Mouse (Mus musculus): ENCODE data around the gene Dnase2a. TPM values are rescaled to one million over a fixed set of nuclear protein-coding genes. Genes with fewer than 3 reads are reported as not detected.
"Not testable (repeated sequence)": the region's sequence is repeated elsewhere in the genome, so short reads cannot be mapped to it uniquely, and the experiment has no call there.

The Dnase2a gene
- polyA plus RNA-seq, 1 experiment from 2014 or later: 7.1 TPM

DNA sequence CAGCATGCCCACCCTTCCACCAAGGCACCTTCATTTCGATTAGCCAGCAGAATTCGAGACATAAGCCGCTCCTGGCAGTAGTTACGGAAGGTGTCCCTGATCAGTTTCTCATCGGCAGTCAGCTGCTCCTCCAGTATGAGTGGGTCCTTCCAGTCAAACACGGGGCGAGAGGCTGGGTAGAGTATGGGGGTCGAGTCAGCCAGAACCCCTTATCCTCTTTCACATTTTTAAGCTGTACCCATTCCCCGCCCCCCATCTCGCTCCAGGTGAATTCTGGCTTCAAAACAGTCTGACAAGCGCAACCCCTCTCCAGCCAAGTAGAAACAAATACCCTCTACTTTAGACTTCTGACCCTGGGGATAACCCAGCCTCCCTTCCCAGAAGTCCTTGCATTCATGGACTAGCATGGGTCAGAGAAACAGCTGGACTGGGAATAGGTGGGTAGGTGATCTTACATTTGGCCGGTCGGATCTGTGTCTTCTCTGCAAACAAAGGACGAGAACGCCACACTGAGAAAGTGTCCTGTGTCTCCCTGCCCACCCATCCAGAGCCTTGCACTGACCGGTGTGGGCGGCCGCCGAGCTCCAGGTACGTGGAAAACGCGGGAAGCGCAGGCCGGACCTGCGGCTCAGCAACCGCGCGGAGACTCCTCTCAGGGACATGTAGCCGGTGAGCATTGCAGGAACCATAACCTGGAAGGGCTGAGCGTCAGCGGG, 15.2 kb upstream of the Dnase2a start:
- ATAC-seq (replicated peaks): peak; percentile 63
- H3K4me3 ChIP-seq: peak overlapping the region; percentile 78
- H3K36me3 ChIP-seq (replicated peaks): 0 out of 2 replicates have a peak, but pooled peaks cover 8% of the 10 kb centered on the region
- peak overlapping the region; percentile 73 for H3K9ac ChIP-seq
- H3K27ac ChIP-seq: peak overlapping the region; percentile 54
- no peaks in the 10 kb centered on the region for H3K9me3 ChIP-seq
- peak overlapping the region; percentile 76 for H3K4me2 ChIP-seq
- peaks cover 16% of the 10 kb centered on the region for H3K4me1 ChIP-seq
- H3K27me3 ChIP-seq (replicated peaks): no peaks in the 10 kb centered on the region
- WGBS: 11% methylated on average over 31 of the region's 31 CpGs

DNA sequence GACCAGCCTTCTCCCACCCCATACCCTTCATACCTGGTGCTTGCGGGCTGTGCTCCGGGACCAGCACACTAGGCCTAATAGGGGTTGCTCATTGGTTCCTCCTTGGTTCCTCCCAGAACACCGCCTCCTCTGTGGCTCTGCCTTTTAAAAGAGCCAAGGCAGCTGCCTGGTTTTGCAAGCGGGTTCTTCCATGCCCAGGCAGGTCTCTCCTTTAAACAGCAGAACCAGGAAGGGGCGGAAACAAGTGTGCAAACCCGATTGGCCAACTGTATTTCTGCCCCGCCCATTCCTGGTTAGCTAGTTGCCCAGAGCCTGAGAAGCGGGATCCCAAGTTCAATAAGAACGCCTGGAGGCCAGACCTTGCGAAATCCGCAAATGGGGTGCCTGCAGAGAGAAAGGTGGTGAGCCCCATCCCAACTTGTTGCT, 14.6 kb upstream of the Dnase2a start, which contains the start of gene Gcdh:
TSS of gene Gcdh (minus strand) at position 213 of the 426 bp plus-strand sequence.
- H3K4me2 ChIP-seq: peak within 1 kb of the TSS; percentile 76

DNA sequence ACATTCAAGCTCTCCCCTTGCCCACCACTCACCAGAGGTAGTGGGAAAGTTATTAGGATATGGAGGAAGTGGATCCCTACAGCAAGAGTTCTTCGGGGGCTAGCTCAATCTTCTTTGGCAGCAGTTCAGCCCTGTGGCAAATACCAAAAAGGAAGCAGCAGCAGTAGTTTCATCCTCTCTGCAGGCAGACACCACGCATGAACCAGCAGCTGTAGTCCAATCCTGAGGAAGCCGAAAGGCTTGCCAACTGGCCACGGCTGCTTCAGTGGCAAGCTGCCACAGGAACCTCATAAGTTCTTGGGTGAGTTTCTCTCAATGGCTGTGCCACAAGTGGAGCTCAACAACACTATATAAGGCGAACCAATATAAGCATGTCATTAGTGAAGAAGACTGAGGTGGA, 12.4 kb upstream of the Dnase2a start:
- WGBS: 90% methylated on average over 5 of the region's 5 CpGs
- H3K9ac ChIP-seq: no peak overlapping the region
- no peak for ATAC-seq (replicated peaks)
- no peak overlapping the region for H3K4me3 ChIP-seq
- no peak overlapping the region for H3K27ac ChIP-seq
- H3K9me3 ChIP-seq: no peaks in the 10 kb centered on the region
- H3K27me3 ChIP-seq (replicated peaks): no peaks in the 10 kb centered on the region
- H3K36me3 ChIP-seq (replicated peaks): no peaks in the 10 kb centered on the region
- H3K4me1 ChIP-seq: peaks cover 16% of the 10 kb centered on the region
- no peak overlapping the region for H3K4me2 ChIP-seq

More for the DNA sequence above, 14.6 kb upstream of the Dnase2a start, which contains the start of gene Gcdh:
- peak within 1 kb of the TSS; percentile 54 for H3K27ac ChIP-seq
- no peaks in the 10 kb centered on the region for H3K9me3 ChIP-seq
- H3K27me3 ChIP-seq (replicated peaks): no peaks in the 10 kb centered on the region
- peak within 1 kb of the TSS; percentile 73 for H3K9ac ChIP-seq
- under 1% methylated on average over 11 of the region's 11 CpGs for WGBS
- H3K4me3 ChIP-seq: peak within 1 kb of the TSS; percentile 78
- peak; percentile 99 for ATAC-seq (replicated peaks)
- H3K4me1 ChIP-seq: peaks cover 16% of the 10 kb centered on the region
- 0 out of 2 replicates have a peak, but pooled peaks cover 3% of the 10 kb centered on the region for H3K36me3 ChIP-seq (replicated peaks)

DNA sequence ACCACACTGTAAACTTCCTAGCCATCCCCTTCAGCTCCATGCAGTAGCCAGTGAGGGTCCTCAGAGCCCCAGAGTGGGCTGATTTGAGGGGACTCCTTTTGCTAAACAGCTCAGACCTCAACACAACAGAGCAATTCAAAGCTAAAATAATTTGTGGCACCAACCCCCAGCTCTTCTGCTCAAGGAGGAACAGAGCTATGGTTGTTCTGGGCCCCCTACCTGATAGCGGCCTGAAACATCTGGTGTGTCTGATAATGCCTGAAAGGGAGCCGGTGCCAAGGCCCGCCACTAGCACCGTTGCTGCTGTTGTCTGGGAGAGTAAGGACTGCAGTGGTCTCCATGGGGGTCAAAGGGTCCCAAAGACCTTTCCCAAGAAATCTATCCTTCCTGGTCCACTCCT, 7.3 kb upstream of the Dnase2a start:
- Histone ChIP-seq H3K9ac (no peak overlapping the region), H3K27me3 (replicated peaks) (peaks cover 9% of the 10 kb centered on the region), H3K4me3 (no peak overlapping the region), H3K4me1 (peaks cover 13% of the 10 kb centered on the region), H3K9me3 (no peaks in the 10 kb centered on the region), H3K36me3 (replicated peaks) (no peaks in the 10 kb centered on the region), H3K27ac (no peak overlapping the region), H3K4me2 (no peak overlapping the region)
- WGBS: 72% methylated on average over 4 of the region's 4 CpGs
- no peak for ATAC-seq (replicated peaks)

DNA sequence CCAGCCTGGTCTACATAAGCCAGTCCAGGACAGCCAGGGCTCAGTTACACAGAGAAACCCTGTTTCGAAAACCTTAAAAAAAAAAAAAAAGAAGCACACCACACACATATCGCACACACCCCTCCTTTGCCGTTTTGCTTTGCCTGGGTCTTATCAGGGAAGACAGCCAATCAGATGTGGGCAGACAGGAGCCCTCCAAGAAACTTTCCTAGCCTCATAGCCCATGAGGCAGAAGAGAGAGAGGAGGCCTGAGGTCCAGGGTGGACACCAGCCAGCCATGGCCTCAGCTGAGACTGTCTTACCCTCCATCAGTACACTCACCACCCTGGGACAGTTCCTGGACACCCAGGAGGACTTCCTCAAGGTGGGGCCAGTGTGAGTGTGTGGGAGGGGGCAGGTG, 6.6 kb upstream of the Dnase2a start, which contains the start of gene Klf1:
TSS of gene Klf1 (plus strand) at position 177 of the 400 bp plus-strand sequence.
- no peak within 1 kb of the TSS for H3K27ac ChIP-seq
- peak within 1 kb of the TSS; percentile 48 for H3K4me3 ChIP-seq
- peak within 1 kb of the TSS; percentile 46 for H3K9ac ChIP-seq
- no peaks in the 10 kb centered on the region for H3K36me3 ChIP-seq (replicated peaks)
- peaks cover 13% of the 10 kb centered on the region for H3K4me1 ChIP-seq
- ATAC-seq (replicated peaks): no peak
- peaks cover 9% of the 10 kb centered on the region for H3K27me3 ChIP-seq (replicated peaks)
- WGBS: 76% methylated on average over 3 of the region's 3 CpGs
- H3K9me3 ChIP-seq: no peaks in the 10 kb centered on the region
- H3K4me2 ChIP-seq: peak within 1 kb of the TSS; percentile 98

DNA sequence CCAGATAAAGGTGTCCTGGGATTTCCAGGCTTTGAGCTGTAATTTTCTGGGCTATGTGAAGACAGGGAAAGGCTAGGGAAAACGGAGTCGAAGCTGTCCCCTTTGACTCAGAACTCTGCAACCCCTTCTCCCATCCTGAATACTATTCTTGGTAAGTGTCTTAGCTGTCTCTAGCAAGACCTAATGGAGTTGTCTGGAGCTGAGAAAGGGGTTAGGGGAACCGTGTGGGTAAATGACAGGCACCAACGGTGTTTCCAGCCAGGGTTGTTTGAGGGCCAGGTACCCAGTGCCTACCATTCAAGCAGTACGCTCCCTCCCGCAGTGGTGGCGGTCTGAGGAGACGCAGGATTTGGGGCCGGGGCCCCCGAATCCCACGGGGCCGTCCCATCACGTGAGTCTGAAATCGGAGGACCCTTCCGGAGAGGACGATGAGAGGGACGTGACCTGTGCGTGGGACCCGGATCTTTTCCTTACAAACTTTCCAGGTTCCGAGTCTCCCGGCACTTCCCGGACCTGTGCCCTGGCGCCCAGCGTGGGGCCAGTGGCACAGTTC, 5.9 kb upstream of the Dnase2a start:
- H3K9ac ChIP-seq: peak overlapping the region; percentile 46
- no peaks in the 10 kb centered on the region for H3K9me3 ChIP-seq
- H3K27me3 ChIP-seq (replicated peaks): peaks cover 9% of the 10 kb centered on the region
- no peak overlapping the region for H3K27ac ChIP-seq
- WGBS: 4% methylated on average over 24 of the region's 24 CpGs
- peak overlapping the region; percentile 98 for H3K4me2 ChIP-seq
- H3K4me1 ChIP-seq: peaks cover 13% of the 10 kb centered on the region
- H3K4me3 ChIP-seq: peak overlapping the region; percentile 48
- no peaks in the 10 kb centered on the region for H3K36me3 ChIP-seq (replicated peaks)
- ATAC-seq (replicated peaks): 0 out of 2 replicates have a peak, but pooled peaks have one; percentile 2

DNA sequence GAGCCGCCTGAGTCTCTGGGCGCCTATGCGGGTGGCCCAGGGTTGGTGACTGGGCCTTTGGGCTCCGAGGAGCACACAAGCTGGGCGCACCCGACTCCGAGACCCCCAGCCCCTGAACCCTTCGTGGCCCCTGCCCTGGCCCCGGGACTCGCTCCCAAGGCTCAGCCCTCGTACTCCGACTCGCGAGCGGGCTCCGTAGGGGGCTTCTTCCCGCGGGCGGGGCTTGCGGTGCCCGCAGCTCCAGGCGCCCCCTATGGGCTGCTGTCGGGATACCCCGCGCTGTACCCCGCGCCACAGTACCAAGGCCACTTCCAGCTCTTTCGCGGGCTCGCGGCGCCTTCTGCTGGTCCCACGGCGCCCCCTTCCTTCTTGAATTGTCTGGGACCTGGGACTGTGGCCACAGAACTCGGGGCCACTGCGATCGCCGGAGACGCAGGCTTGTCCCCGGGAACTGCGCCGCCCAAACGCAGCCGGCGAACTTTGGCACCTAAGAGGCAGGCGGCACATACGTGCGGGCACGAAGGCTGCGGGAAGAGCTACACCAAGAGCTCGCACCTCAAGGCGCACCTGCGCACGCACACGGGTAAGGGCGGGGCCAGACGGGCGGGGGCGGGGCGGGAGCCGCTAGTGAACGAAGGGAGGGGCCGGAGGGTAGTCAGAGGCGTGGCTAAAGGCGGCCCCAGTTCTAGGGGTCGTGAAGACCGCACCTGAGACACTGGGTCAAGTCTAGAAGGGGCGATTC, 5.3 kb upstream of the Dnase2a start:
- WGBS: under 1% methylated on average over 68 of the region's 68 CpGs
- Histone ChIP-seq H3K9me3 (no peaks in the 10 kb centered on the region), H3K27ac (no peak overlapping the region), H3K9ac (peak overlapping the region; percentile 46), H3K4me2 (peak overlapping the region; percentile 98), H3K27me3 (replicated peaks) (peaks cover 9% of the 10 kb centered on the region), H3K36me3 (replicated peaks) (no peaks in the 10 kb centered on the region), H3K4me1 (peaks cover 13% of the 10 kb centered on the region), H3K4me3 (peak overlapping the region; percentile 48)
- peak; percentile 75 for ATAC-seq (replicated peaks)

DNA sequence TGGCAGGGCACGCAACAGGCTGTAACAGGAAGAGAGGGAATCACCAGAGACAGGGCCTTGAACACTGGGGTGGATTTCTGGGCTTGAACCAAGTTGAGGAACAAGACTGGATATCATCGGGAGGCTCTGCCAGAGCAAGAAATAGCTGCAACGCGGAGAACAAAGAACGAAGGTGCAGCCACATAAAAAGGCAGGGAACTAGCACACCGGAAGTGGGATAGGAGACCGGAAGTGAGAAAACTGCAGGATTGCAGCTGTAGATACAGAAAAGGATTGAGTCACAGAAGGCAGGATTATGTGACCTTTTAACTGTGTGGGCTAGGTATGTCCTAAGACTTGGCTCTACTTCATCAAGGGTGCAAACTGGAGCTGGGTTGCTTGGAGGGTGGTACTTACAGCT, 4.0 kb upstream of the Dnase2a start:
- no peak overlapping the region for H3K9ac ChIP-seq
- 88% methylated on average over 7 of the region's 7 CpGs for WGBS
- no peaks in the 10 kb centered on the region for H3K9me3 ChIP-seq
- no peak overlapping the region for H3K4me3 ChIP-seq
- peaks cover 11% of the 10 kb centered on the region for H3K27me3 ChIP-seq (replicated peaks)
- peaks cover 24% of the 10 kb centered on the region for H3K4me1 ChIP-seq
- H3K36me3 ChIP-seq (replicated peaks): no peaks in the 10 kb centered on the region
- no peak for ATAC-seq (replicated peaks)
- no peak overlapping the region for H3K27ac ChIP-seq
- no peak overlapping the region for H3K4me2 ChIP-seq

DNA sequence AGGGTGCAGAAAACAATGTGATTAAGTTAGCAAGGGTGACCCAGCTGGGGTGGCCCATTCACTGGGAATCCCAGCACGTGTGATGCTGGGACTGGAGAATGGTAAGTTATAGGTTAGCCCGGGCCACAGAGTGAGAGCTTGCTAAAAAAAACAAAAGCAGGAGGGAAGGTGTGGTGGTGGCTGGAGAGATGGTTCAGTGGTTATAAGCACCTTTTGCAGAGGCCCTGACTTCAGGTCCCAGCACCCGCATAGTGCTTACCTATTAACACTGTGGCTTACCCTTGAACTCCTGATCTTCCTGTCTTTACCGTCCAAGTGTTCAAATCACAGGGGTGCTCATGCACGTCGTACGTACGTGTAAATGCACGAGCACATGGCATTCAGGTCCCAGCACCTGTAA, 1.3 kb upstream of the Dnase2a start:
- Histone ChIP-seq H3K4me3 (no peak overlapping the region), H3K36me3 (replicated peaks) (peaks cover 7% of the 10 kb centered on the region), H3K4me2 (no peak overlapping the region), H3K4me1 (peaks cover 24% of the 10 kb centered on the region), H3K9me3 (no peaks in the 10 kb centered on the region), H3K27me3 (replicated peaks) (peaks cover 21% of the 10 kb centered on the region), H3K9ac (no peak overlapping the region), H3K27ac (no peak overlapping the region)
- ATAC-seq (replicated peaks): no peak
- 92% methylated on average over 9 of the region's 9 CpGs for WGBS

DNA sequence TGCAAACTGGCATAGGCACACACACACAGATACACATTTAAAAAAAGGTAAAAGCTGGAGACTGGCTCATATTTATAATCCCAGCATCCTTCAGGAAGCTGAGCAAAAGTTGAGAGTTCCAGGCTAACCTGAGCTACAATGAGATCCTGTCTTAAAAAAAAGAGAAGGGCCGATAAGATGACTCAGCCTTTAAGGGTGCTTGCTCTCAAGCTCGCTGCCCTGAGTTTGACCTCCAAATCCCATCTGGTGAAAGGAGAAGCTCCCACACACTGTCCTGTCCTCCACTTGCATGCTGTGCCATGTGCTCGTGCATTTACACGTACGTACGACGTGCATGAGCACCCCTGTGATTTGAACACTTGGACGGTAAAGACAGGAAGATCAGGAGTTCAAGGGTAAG, 867 bp upstream of the Dnase2a start:
- Histone ChIP-seq H3K4me3 (no peak overlapping the region), H3K36me3 (replicated peaks) (peaks cover 12% of the 10 kb centered on the region), H3K4me1 (peaks cover 23% of the 10 kb centered on the region), H3K9me3 (no peaks in the 10 kb centered on the region), H3K27ac (no peak overlapping the region), H3K27me3 (replicated peaks) (peaks cover 26% of the 10 kb centered on the region), H3K9ac (no peak overlapping the region), H3K4me2 (no peak overlapping the region)
- ATAC-seq (replicated peaks): no peak
- WGBS: 79% methylated on average over 8 of the region's 8 CpGs

DNA sequence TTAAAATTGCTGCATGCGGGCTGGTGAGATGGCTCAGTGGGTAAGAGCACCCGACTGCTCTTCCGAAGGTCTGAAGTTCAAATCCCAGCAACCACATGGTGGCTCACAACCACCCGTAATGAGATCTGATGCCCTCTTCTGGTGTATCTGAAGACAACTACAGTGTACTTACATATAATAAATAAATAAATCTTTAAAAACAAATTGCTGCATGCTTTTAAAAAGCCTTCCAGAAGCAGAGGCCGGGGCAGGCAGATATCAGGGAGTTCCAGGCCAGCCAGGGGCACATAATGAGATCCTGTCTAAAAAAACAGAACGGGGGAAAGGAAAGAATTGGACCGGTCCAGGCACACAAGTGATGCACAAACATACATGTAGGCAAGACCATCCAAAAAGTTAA, 381 bp upstream of the Dnase2a start:
- Histone ChIP-seq H3K36me3 (replicated peaks) (peaks cover 16% of the 10 kb centered on the region), H3K4me3 (peak overlapping the region; percentile 33), H3K4me1 (peaks cover 21% of the 10 kb centered on the region), H3K27me3 (replicated peaks) (peaks cover 24% of the 10 kb centered on the region), H3K4me2 (peak overlapping the region; percentile 50)
- H3K9me3 ChIP-seq; H3K9ac ChIP-seq; ATAC-seq (replicated peaks); H3K27ac ChIP-seq: not testable (repeated sequence)
- WGBS: 23% methylated on average over 7 of the region's 7 CpGs

DNA sequence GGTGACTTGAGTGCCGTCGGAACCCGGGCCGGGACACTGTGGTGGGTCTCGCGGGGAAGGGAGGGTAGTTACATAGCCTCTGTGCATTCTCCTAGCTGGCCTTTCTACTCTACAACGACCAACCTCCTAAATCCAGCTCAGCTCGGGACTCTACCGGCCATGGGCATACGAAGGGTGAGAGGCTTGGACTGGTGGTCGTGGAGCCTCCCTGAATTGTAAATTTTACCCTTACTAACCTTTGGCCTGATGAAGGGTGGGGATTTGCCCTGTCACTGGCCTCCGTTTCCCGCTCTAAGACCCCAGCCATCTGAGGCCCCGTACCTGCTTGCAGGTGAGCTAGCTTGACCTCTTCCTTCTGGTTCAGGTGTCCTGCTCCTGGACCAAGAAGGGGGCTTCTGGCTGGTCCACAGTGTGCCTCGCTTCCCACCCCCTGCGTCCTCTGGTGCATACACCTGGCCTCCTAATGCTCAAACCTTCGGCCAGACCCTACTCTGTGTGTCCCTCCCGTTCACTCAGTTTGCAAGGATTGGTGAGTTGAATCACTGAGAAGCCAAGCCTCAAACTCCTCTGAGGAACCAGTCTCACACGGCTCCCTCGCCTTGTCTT, 905 bp downstream of the Dnase2a start:
- 49% methylated on average over 20 of the region's 20 CpGs for WGBS
- no peak overlapping the region; the same call in 1 of the 2 replicates for H3K9ac ChIP-seq
- H3K9me3 ChIP-seq: no peaks in the 10 kb centered on the region
- H3K4me1 ChIP-seq: peaks cover 16% of the 10 kb centered on the region; the same call in 1 of the 2 replicates
- H3K4me3 ChIP-seq: peak overlapping the region; percentile 33
- ATAC-seq (replicated peaks): peak; percentile 18
- H3K27me3 ChIP-seq (replicated peaks): peaks cover 28% of the 10 kb centered on the region
- peak overlapping the region; percentile 50 for H3K4me2 ChIP-seq
- H3K36me3 ChIP-seq (replicated peaks): peaks cover 23% of the 10 kb centered on the region
- no peak overlapping the region for H3K27ac ChIP-seq
